Mouse (Mus musculus) olfactory bulb, adult 2 months (tissue): ENCODE measurements around the gene Igfbp4.

Experiments
- CTCF ChIP-seq: fragments of 200-500 bp; IDR thresholded peaks from 2 replicates; pipeline ENCODE4 v1.5.1; 2012; ENCODE audit warnings: low read depth, mild to moderate bottlenecking, low read length, moderate library complexity; ENCODE audit not compliant: insufficient read depth
- POLR2A ChIP-seq: fragments of 200-500 bp; IDR thresholded peaks from 2 replicates; pipeline ENCODE4 v1.6.1; 2012; ENCODE audit warnings: mild to moderate bottlenecking, low read depth, low read length, moderate library complexity; ENCODE audit not compliant: insufficient read depth

GRCm38 (mm10) chr11:99019844-99020243, 21.2 kb upstream of the Igfbp4 start:
- TF ChIP-seq CTCF (no peak), POLR2A (no peak)
